Mouse (Mus musculus) lung, embryonic 14.5 days (tissue): ENCODE measurements around the gene Arhgap25. TPM values are rescaled to one million over a fixed set of nuclear protein-coding genes. Genes with fewer than 3 reads are reported as not detected.
A peak's percentile ranks its signal among the peaks of the same experiment; 100 is the strongest.
"Not testable (repeated sequence)": the region's sequence is repeated elsewhere in the genome, so short reads cannot be mapped to it uniquely, and the experiment has no call there.

Experiments
- ATAC-seq: fragments of 200-750 bp; cut with Nextera tagmentation; 2 replicates; pipeline ENCODE4 v1.8.0; 2017; ENCODE audit warnings: mild to moderate bottlenecking, moderate TSS enrichment, moderate library complexity; ENCODE audit not compliant: insufficient read depth
- DNase-seq: peaks from one replicate; pipeline ENCODE4 v3.0.0-alpha.2; 2015
- H3K27ac ChIP-seq: fragments of 300-500 bp; sonication (generic); 2 replicates; pipeline ENCODE4 v1.5.1; 2014; ENCODE audit warnings: low read depth, mild to moderate bottlenecking, moderate library complexity
- H3K27me3 ChIP-seq: fragments of 300-500 bp; sonication (generic); 2 replicates; pipeline ENCODE4 v1.6.1; 2014; ENCODE audit warnings: low read length, control low read depth; ENCODE audit not compliant: insufficient read depth
- H3K36me3 ChIP-seq: fragments of 300-500 bp; sonication (generic); 2 replicates; pipeline ENCODE4 v1.6.1; 2014; ENCODE audit warnings: control low read depth; ENCODE audit not compliant: insufficient read depth
- H3K4me1 ChIP-seq: fragments of 300-500 bp; sonication (generic); 2 replicates; pipeline ENCODE4 v1.6.1; 2014; ENCODE audit warnings: antibody characterized with exemption, control low read depth; ENCODE audit not compliant: insufficient read depth
- H3K4me2 ChIP-seq: fragments of 300-500 bp; sonication (generic); 2 replicates; pipeline ENCODE4 v1.6.1; 2014; ENCODE audit warnings: mild to moderate bottlenecking
- H3K4me3 ChIP-seq: fragments of 300-500 bp; sonication (generic); 2 replicates; pipeline ENCODE4 v1.5.1; 2014; ENCODE audit warnings: low read depth, low read length
- H3K9ac ChIP-seq: fragments of 300-500 bp; sonication (generic); 2 replicates; pipeline ENCODE4 v1.6.1; 2014
- H3K9me3 ChIP-seq: fragments of 300-500 bp; sonication (generic); 2 replicates; pipeline ENCODE4 v1.6.1; 2016; ENCODE audit warnings: low read depth, low read length, control low read depth
- CTCF ChIP-seq: IDR thresholded peaks from 2 replicates; pipeline ENCODE4 v1.5.1; 2016; ENCODE audit warnings: antibody characterized with exemption, low read depth
- WGBS: fragments of 180-500 bp; shearing (Covaris S2); extraction: QIAGEN DNeasy Blood & Tissue Kit; methylation state at CpG from one replicate; pipeline ENCODE4 v1.1.7; 2014; 5-methylcytosine and 5-hydroxymethylcytosine counted together
- polyA plus RNA-seq: library from polyadenylated mRNA; unstranded; fragments of >200 nt; fragmentation: Nextera tagmentation; extraction: Ambion mirVana; gene quantifications from 2 replicates; pipeline ENCODE4 v1.2.1, GENCODE M21; 2014

Arhgap25 gene
- polyA plus RNA-seq, 1 experiment from 2014 or later = 8.2 TPM

DNA sequence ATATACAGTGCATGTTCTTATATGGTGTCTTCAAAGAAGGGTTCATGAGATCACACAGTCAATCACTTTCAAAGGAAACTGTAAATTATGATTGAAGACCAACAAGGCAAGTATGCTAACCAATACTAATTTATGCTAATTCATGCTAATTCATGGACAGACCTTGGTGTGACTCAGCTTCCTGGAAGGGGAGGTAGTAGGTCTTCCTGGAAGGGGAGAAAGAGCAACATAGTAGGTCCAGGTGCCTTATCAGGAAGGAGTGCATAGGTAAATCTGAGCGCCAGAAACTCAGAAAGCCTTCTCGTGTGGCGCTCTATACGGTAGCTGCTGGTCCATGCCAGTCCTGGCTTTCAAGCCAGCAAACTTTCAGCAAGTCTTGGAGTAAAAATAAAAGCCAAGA is 8.8 kb downstream of the Arhgap25 start:
- Histone ChIP-seq H3K4me2 (no peak overlapping the region), H3K4me1 (no peaks in the 10 kb centered on the region), H3K9me3 (no peaks in the 10 kb centered on the region), H3K4me3 (no peak overlapping the region), H3K36me3 (no peaks in the 10 kb centered on the region), H3K9ac (no peak overlapping the region), H3K27me3 (no peaks in the 10 kb centered on the region), H3K27ac (no peak overlapping the region)
- no peak for TF ChIP-seq CTCF
- ATAC-seq (no peak), DNase-seq (no peak)
- 87% methylated on average over 4 of the region's 4 CpGs for WGBS

DNA sequence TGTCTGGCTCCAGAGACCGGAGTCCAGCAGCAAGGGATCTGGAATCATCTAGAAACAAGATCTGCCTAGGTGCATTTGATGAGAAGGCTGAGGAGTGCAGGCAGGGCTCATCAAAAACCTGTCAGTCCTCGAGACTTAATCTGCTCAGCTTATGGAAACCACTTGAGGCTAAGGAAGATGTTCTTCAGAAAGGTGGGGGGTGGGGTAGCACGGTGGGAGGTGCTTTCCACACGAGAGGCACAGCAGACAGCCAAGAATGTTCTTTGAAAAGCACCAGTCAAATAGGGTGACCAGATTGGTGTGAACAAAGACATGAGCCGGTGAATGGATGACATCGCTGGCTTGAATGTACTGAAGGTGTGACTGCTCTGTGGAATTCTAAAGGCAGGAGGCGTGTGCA is 9.3 kb downstream of the Arhgap25 start:
- no peaks in the 10 kb centered on the region for H3K9me3 ChIP-seq
- ATAC-seq (no peak), DNase-seq (no peak)
- H3K4me1 ChIP-seq = no peaks in the 10 kb centered on the region
- no peak for TF ChIP-seq CTCF
- H3K4me3 ChIP-seq = no peak overlapping the region
- WGBS = 62% methylated on average over 7 of the region's 7 CpGs
- H3K36me3 ChIP-seq = no peaks in the 10 kb centered on the region
- no peak overlapping the region for H3K4me2 ChIP-seq
- no peak overlapping the region for H3K27ac ChIP-seq
- H3K9ac ChIP-seq = no peak overlapping the region
- no peaks in the 10 kb centered on the region for H3K27me3 ChIP-seq

DNA sequence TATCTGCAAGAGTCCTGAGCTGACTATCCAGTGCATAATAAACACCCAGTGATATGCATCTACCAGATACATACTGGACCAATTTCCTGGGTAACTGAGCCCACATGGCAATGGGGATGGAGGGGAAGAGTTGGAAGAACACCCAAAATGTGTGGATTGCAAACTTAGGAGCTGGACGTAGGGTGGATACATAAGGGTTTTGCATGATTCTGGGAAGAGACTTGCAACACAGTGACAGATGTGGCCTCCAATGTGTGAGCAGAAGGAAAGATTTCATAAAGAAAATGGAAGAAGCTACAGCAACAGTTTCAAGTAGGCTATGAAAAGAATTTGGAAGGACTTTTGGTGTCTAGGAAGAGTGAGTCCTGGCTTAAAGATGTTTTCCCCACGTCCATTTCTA is 10.0 kb downstream of the Arhgap25 start:
- Histone ChIP-seq H3K36me3 (no peaks in the 10 kb centered on the region), H3K9me3 (no peaks in the 10 kb centered on the region), H3K9ac (no peak overlapping the region), H3K27me3 (no peaks in the 10 kb centered on the region), H3K4me3 (no peak overlapping the region), H3K4me1 (no peaks in the 10 kb centered on the region), H3K27ac (no peak overlapping the region), H3K4me2 (no peak overlapping the region)
- no peak for ATAC-seq
- 73% methylated on average over 2 of the region's 2 CpGs for WGBS
- no peak for TF ChIP-seq CTCF
- no peak for DNase-seq

DNA sequence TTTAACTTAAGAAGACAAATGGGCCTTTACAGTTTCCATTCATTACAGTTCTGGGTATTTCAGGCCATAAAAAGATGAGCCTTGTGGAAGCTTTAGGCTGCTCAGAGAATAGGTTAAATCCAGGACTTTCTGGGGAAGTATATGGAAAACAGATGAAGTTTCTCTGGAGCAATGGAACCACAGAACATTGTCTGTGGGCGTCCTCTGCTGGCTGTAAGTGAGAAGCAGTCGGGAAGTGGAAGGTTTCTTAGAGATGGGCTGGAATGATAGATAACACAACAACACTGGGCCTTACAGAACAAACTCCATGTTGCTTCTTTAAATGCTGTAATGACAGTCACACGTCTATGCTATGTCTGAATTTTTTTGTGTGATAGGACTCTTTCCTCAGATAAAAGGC is 10.8 kb downstream of the Arhgap25 start:
- H3K9me3 ChIP-seq = no peaks in the 10 kb centered on the region
- WGBS = 18% methylated on average over 3 of the region's 3 CpGs
- H3K9ac ChIP-seq = no peak overlapping the region
- H3K4me2 ChIP-seq = no peak overlapping the region
- no peaks in the 10 kb centered on the region for H3K36me3 ChIP-seq
- no peak overlapping the region for H3K4me3 ChIP-seq
- H3K27ac ChIP-seq = no peak overlapping the region
- peak; percentile 74 for DNase-seq
- peak; percentile 75 for TF ChIP-seq CTCF
- no peak for ATAC-seq
- no peaks in the 10 kb centered on the region for H3K27me3 ChIP-seq
- H3K4me1 ChIP-seq = no peaks in the 10 kb centered on the region

DNA sequence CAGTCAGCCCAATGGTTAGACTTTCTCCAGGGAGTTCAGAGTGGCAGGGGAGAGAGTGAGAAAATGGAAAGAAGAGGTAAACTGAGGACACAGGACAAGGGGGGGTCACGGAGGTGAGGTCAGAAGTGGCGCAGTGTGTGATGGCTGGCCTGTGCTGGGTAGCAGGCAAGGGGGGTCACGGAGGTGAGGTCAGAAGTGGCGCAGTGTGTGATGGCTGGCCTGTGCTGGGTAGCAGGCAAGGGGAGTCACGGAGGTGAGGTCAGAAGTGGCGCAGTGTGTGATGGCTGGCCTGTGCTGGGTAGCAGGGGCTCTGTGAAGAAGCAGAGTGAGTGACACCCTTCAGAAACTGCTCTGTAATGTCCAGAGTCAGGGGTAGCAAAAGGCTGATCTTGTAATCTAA is 11.4 kb downstream of the Arhgap25 start:
- not testable (repeated sequence) for H3K9ac ChIP-seq, DNase-seq, H3K27me3 ChIP-seq, H3K4me1 ChIP-seq, H3K9me3 ChIP-seq, H3K36me3 ChIP-seq, H3K27ac ChIP-seq, H3K4me3 ChIP-seq, H3K4me2 ChIP-seq, ATAC-seq
- WGBS = 78% methylated on average over 6 of the region's 6 CpGs

DNA sequence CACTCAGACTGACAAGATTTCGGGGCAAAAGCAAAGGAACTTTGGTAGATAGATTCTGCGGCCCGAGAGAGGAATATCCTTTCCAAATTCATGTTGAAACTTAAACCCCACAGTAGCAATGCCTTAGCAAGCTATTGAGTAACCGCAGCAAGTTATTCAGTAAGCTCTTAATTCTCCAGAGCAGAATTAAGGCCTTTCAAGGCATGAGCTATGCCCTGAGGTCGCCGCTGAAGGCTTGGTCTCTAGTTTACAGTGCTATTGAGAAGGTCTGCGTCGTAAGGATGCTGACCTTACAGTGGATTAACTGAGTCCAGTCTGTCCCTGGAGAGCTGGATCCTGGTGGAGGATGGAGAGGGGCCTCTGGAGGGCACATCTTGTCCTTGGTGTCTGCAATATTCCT is 12.5 kb downstream of the Arhgap25 start:
- no peak overlapping the region for H3K4me2 ChIP-seq
- H3K4me1 ChIP-seq = no peaks in the 10 kb centered on the region
- H3K27ac ChIP-seq = no peak overlapping the region
- TF ChIP-seq CTCF = no peak
- H3K9me3 ChIP-seq = no peaks in the 10 kb centered on the region
- 84% methylated on average over 8 of the region's 8 CpGs for WGBS
- no peak for DNase-seq
- no peak overlapping the region for H3K9ac ChIP-seq
- H3K27me3 ChIP-seq = no peaks in the 10 kb centered on the region
- no peak overlapping the region for H3K4me3 ChIP-seq
- H3K36me3 ChIP-seq = no peaks in the 10 kb centered on the region
- no peak for ATAC-seq

DNA sequence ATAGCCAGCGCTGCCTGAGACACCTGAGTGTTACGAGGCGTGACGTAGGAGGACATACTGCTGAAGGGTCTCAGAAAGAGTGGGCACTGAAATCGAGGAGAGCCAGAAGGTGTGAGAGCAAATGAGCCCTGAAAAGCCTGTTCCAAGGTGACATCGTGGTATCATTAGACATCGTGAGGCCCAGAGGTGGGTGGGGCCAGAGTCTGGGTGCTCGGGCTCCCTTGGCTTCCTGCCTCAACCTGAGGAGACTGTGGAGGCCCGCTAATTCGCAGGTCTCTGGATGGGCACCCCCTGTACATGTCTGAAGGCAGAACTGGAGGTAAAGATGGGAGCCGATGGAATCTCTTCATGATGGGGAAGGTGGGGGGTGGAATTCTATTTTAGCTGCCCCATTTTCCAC is 13.2 kb downstream of the Arhgap25 start:
- H3K9ac ChIP-seq = no peak overlapping the region
- DNase-seq (no peak), ATAC-seq (no peak)
- no peaks in the 10 kb centered on the region for H3K36me3 ChIP-seq
- TF ChIP-seq CTCF = no peak
- H3K4me3 ChIP-seq = no peak overlapping the region
- H3K27me3 ChIP-seq = no peaks in the 10 kb centered on the region
- no peaks in the 10 kb centered on the region for H3K4me1 ChIP-seq
- H3K4me2 ChIP-seq = no peak overlapping the region
- H3K27ac ChIP-seq = no peak overlapping the region
- WGBS = 81% methylated on average over 11 of the region's 11 CpGs
- no peaks in the 10 kb centered on the region for H3K9me3 ChIP-seq

DNA sequence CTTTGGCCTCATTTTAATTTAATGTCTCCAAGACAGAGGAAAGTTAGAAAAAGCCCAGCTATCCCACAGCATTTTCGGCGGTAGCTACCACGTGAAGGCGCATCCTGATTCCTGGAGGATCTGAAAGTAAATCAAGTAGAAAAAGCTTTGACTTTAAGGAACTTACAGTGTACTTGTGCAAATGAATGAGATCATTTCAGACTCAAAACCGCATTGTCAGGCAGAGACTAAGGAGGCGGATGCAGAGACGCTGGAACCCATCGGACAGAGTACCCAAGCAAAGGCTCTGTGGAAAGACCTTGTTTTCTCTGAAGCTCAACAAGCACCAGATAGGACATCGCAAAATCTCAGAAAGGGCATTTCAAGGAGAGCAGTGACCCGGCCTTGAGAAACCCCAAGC is 14.4 kb downstream of the Arhgap25 start:
- DNase-seq (no peak), ATAC-seq (no peak)
- Histone ChIP-seq H3K4me2 (no peak overlapping the region), H3K36me3 (no peaks in the 10 kb centered on the region), H3K9me3 (no peaks in the 10 kb centered on the region), H3K4me3 (no peak overlapping the region), H3K27ac (no peak overlapping the region), H3K27me3 (no peaks in the 10 kb centered on the region), H3K4me1 (no peaks in the 10 kb centered on the region), H3K9ac (no peak overlapping the region)
- TF ChIP-seq CTCF = no peak
- 91% methylated on average over 10 of the region's 10 CpGs for WGBS
